Mouse (Mus musculus): ENCODE data around the gene Zfp579. TPM values are rescaled to one million over a fixed set of nuclear protein-coding genes. Genes with fewer than 3 reads are reported as not detected.
"Not testable (repeated sequence)": the region's sequence is repeated elsewhere in the genome, so short reads cannot be mapped to it uniquely, and the experiment has no call there.

Zfp579 gene
- polyA plus RNA-seq, 1 experiment from 2014 or later, result 48.8 TPM

- Histone ChIP-seq H3K36me3 (ENCODE audit: control insufficient read depth, insufficient read depth, low read length) (peaks cover 26% of the 10 kb centered on the region), H3K4me2 (replicated peaks; ENCODE audit: low read depth, low read length) (peak overlapping the region; percentile 47), H3K4me3 (ENCODE audit: low read depth, low read length) (peak overlapping the region; percentile 85), H3K27ac (ENCODE audit: low read length) (peak overlapping the region; percentile 98)
- H3K4me1 ChIP-seq (ENCODE audit: control insufficient read depth, insufficient read depth, low read length); ATAC-seq (ENCODE audit: insufficient number of reproducible peaks, insufficient read depth, low FRiP score, low read depth); H3K9ac ChIP-seq (replicated peaks; ENCODE audit: low read depth, low read length); H3K9me3 ChIP-seq (ENCODE audit: control insufficient read depth, low read depth, low read length); H3K27me3 ChIP-seq (ENCODE audit: control insufficient read depth, insufficient read depth, low read length): not testable (repeated sequence)
- 28% methylated on average over 8 of the region's 8 CpGs for WGBS
These were observed 23.6 kb upstream of the Zfp579 start for GRCm38 (mm10) chr7:5019576-5019975.

GRCm38 (mm10) chr7:5017931-5018330 lies 22.0 kb upstream of the Zfp579 start:
- peaks cover 14% of the 10 kb centered on the region for H3K4me1 ChIP-seq (ENCODE audit: control insufficient read depth, insufficient read depth, low read length)
- 97% methylated on average over 21 of the region's 21 CpGs for WGBS
- no peak overlapping the region for H3K9ac ChIP-seq (replicated peaks; ENCODE audit: low read depth, low read length)
- no peak overlapping the region for H3K27ac ChIP-seq (ENCODE audit: low read length)
- no peaks in the 10 kb centered on the region for H3K27me3 ChIP-seq (ENCODE audit: control insufficient read depth, insufficient read depth, low read length)
- H3K9me3 ChIP-seq (ENCODE audit: control insufficient read depth, low read depth, low read length), result no peaks in the 10 kb centered on the region
- H3K4me2 ChIP-seq (replicated peaks; ENCODE audit: low read depth, low read length), result no peak overlapping the region
- ATAC-seq (ENCODE audit: insufficient number of reproducible peaks, insufficient read depth, low FRiP score, low read depth), result no peak
- H3K36me3 ChIP-seq (ENCODE audit: control insufficient read depth, insufficient read depth, low read length), result peaks cover 14% of the 10 kb centered on the region
- no peak overlapping the region for H3K4me3 ChIP-seq (ENCODE audit: low read depth, low read length)

- WGBS, result 95% methylated on average over 16 of the region's 16 CpGs
- H3K4me2 ChIP-seq (replicated peaks; ENCODE audit: low read depth, low read length), result no peak overlapping the region
These were observed 21.4 kb upstream of the Zfp579 start for GRCm38 (mm10) chr7:5017352-5017751.

GRCm38 (mm10) chr7:5016920-5017319 lies 21.0 kb upstream of the Zfp579 start:
- Histone ChIP-seq H3K4me2 (replicated peaks; ENCODE audit: low read depth, low read length) (no peak overlapping the region), H3K9me3 (ENCODE audit: control insufficient read depth, low read depth, low read length) (no peaks in the 10 kb centered on the region), H3K27ac (ENCODE audit: low read length) (no peak overlapping the region), H3K9ac (replicated peaks; ENCODE audit: low read depth, low read length) (no peak overlapping the region), H3K36me3 (ENCODE audit: control insufficient read depth, insufficient read depth, low read length) (peaks cover 14% of the 10 kb centered on the region), H3K4me1 (ENCODE audit: control insufficient read depth, insufficient read depth, low read length) (peaks cover 14% of the 10 kb centered on the region), H3K27me3 (ENCODE audit: control insufficient read depth, insufficient read depth, low read length) (no peaks in the 10 kb centered on the region), H3K4me3 (ENCODE audit: low read depth, low read length) (no peak overlapping the region)
- no peak for ATAC-seq (ENCODE audit: insufficient number of reproducible peaks, insufficient read depth, low FRiP score, low read depth)
- 98% methylated on average over 2 of the region's 2 CpGs for WGBS

More at GRCm38 (mm10) chr7:5017352-5017751, 21.4 kb upstream of the Zfp579 start:
- peaks cover 14% of the 10 kb centered on the region for H3K4me1 ChIP-seq (ENCODE audit: control insufficient read depth, insufficient read depth, low read length)
- peaks cover 15% of the 10 kb centered on the region for H3K36me3 ChIP-seq (ENCODE audit: control insufficient read depth, insufficient read depth, low read length)
- H3K9me3 ChIP-seq (ENCODE audit: control insufficient read depth, low read depth, low read length), result no peaks in the 10 kb centered on the region
- no peak overlapping the region for H3K4me3 ChIP-seq (ENCODE audit: low read depth, low read length)
- no peak overlapping the region for H3K27ac ChIP-seq (ENCODE audit: low read length)
- no peak for ATAC-seq (ENCODE audit: insufficient number of reproducible peaks, insufficient read depth, low FRiP score, low read depth)
- no peaks in the 10 kb centered on the region for H3K27me3 ChIP-seq (ENCODE audit: control insufficient read depth, insufficient read depth, low read length)
- no peak overlapping the region for H3K9ac ChIP-seq (replicated peaks; ENCODE audit: low read depth, low read length)

- Histone ChIP-seq H3K27me3 (ENCODE audit: control insufficient read depth, insufficient read depth, low read length) (no peaks in the 10 kb centered on the region), H3K36me3 (ENCODE audit: control insufficient read depth, insufficient read depth, low read length) (peaks cover 21% of the 10 kb centered on the region), H3K9me3 (ENCODE audit: control insufficient read depth, low read depth, low read length) (no peaks in the 10 kb centered on the region), H3K4me2 (replicated peaks; ENCODE audit: low read depth, low read length) (peak overlapping the region; percentile 49), H3K27ac (ENCODE audit: low read length) (peak overlapping the region; percentile 99), H3K9ac (replicated peaks; ENCODE audit: low read depth, low read length) (peak overlapping the region; percentile 53), H3K4me1 (ENCODE audit: control insufficient read depth, insufficient read depth, low read length) (peaks cover 10% of the 10 kb centered on the region), H3K4me3 (ENCODE audit: low read depth, low read length) (peak overlapping the region; percentile 63)
- 59% methylated on average over 3 of the region's 3 CpGs for WGBS
- ATAC-seq (ENCODE audit: insufficient number of reproducible peaks, insufficient read depth, low FRiP score, low read depth), result no peak
These were observed 20.1 kb upstream of the Zfp579 start for GRCm38 (mm10) chr7:5016057-5016456.

- Histone ChIP-seq H3K4me1 (ENCODE audit: control insufficient read depth, insufficient read depth, low read length) (peaks cover 10% of the 10 kb centered on the region), H3K4me3 (ENCODE audit: low read depth, low read length) (peak within 1 kb of the TSS; percentile 63), H3K9me3 (ENCODE audit: control insufficient read depth, low read depth, low read length) (no peaks in the 10 kb centered on the region), H3K36me3 (ENCODE audit: control insufficient read depth, insufficient read depth, low read length) (peaks cover 26% of the 10 kb centered on the region), H3K27ac (ENCODE audit: low read length) (peak within 1 kb of the TSS; percentile 99), H3K4me2 (replicated peaks; ENCODE audit: low read depth, low read length) (peak within 1 kb of the TSS; percentile 49), H3K27me3 (ENCODE audit: control insufficient read depth, insufficient read depth, low read length) (no peaks in the 10 kb centered on the region), H3K9ac (replicated peaks; ENCODE audit: low read depth, low read length) (peak within 1 kb of the TSS; percentile 67)
- ATAC-seq (ENCODE audit: insufficient number of reproducible peaks, insufficient read depth, low FRiP score, low read depth), result peak; percentile 73
- WGBS, result under 1% methylated on average over 52 of the region's 76 CpGs
These were observed 19.4 kb upstream of the Zfp579 start, which contains the start of gene Gm44973 for GRCm38 (mm10) chr7:5015118-5016001. TSS of gene Gm44973 (plus strand) at chr7:5015496.

GRCm38 (mm10) chr7:5014251-5015117 lies 18.5 kb upstream of the Zfp579 start, which contains the start of the genes Zfp524 and Fiz1:
TSS of gene Zfp524 (plus strand) at chr7:5014415.
TSS of gene Fiz1 (minus strand) at chr7:5014697.
- ATAC-seq (ENCODE audit: insufficient number of reproducible peaks, insufficient read depth, low FRiP score, low read depth), result peak; percentile 80
- under 1% methylated on average over 42 of the region's 42 CpGs for WGBS
- Histone ChIP-seq H3K4me2 (replicated peaks; ENCODE audit: low read depth, low read length) (peak within 1 kb of the TSS; percentile 49), H3K4me3 (ENCODE audit: low read depth, low read length) (peak within 1 kb of the TSS; percentile 63), H3K27me3 (ENCODE audit: control insufficient read depth, insufficient read depth, low read length) (no peaks in the 10 kb centered on the region), H3K36me3 (ENCODE audit: control insufficient read depth, insufficient read depth, low read length) (peaks cover 35% of the 10 kb centered on the region), H3K9me3 (ENCODE audit: control insufficient read depth, low read depth, low read length) (no peaks in the 10 kb centered on the region), H3K27ac (ENCODE audit: low read length) (peak within 1 kb of the TSS; percentile 99), H3K4me1 (ENCODE audit: control insufficient read depth, insufficient read depth, low read length) (peaks cover 8% of the 10 kb centered on the region), H3K9ac (replicated peaks; ENCODE audit: low read depth, low read length) (peak within 1 kb of the TSS; percentile 67)
